Mouse (Mus musculus) frontal cortex, adult 2 months (tissue): ENCODE results near the gene Ank2. TPM values are rescaled to one million over a fixed set of nuclear protein-coding genes. Genes with fewer than 3 reads are reported as not detected.

Source experiments
- DNase-seq, 2 experiments: peaks; one replicate each; pipeline ENCODE4 v3.0.0; 2022; ENCODE audit warnings: low spot score in 1 of 2; ENCODE audit errors: extremely low spot score in 1 of 2
- polyA plus RNA-seq: library from polyadenylated mRNA; depleted of rRNA; stranded (reverse); fragments of >200 nt; gene quantifications from 2 replicates; pipeline ENCODE4 v1.2.3, GENCODE M21; 2012

Gene Ank2
- polyA plus RNA-seq, 1 experiment, result 402 TPM

DNA sequence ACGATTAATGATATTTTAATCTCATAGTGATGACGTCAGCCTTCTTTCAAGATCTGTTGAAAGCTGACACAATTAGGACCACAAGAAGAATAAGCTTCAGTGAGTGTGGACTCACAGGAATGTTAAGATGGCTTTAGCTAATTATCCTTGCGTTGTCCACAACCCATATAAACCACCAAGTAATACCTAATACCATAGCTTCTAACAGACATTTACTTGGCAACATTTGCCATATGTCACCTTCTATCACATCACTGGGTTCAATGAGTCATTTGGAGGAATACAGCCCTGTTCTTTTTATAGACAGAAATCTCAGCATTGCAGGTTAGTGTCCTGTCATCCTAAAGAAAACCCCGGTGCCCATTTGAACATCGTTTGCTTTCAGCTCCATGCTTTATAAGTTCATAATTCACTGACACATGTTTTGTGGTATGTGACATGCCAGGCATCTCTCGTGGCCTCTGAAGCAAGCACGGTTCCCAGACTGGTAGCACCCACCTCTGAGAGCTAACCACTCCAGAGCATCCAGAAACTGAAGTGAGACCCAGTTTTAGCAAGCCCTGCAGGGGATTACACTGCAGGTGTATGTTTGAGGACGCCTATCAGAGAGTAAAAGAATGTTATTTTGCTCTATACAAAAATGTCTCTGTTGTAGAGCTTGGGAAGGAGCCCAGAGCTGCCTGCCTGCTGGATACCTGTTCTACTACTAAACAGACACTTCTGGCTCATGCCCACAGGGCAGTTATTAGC lies 423.4 kb downstream of the Ank2 start:
- peak in 1 of 2 experiments; percentile 27 for DNase-seq

GRCm38 (mm10) chr3:127071471-127071870 lies 427.7 kb downstream of the Ank2 start:
- DNase-seq, result peak; percentile 67 to 84

- DNase-seq, result peak in 1 of 2 experiments; percentile 47
Observed at GRCm38 (mm10) chr3:127063654-127064386, 435.3 kb downstream of the Ank2 start.

DNA sequence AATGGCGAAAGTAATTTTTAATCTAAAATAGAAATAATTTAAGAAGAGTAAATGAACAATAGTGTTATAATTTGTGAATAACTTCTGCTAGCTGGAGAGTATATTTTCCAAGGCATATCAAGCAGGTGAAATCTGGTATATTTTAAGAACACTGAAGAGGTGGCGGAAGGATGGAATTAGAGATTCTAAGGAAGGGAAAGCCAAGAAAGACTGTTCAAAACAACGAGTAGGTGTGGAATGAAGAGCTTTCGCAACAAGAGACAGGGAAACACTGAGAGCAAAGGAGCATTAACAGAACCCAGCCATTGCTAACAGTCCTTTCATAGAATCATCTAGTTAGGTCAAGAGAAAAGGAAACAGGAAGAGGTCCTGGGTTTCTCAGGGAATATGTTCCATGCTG lies 439.5 kb downstream of the Ank2 start:
- peak in 1 of 2 experiments; percentile 52 for DNase-seq

DNA sequence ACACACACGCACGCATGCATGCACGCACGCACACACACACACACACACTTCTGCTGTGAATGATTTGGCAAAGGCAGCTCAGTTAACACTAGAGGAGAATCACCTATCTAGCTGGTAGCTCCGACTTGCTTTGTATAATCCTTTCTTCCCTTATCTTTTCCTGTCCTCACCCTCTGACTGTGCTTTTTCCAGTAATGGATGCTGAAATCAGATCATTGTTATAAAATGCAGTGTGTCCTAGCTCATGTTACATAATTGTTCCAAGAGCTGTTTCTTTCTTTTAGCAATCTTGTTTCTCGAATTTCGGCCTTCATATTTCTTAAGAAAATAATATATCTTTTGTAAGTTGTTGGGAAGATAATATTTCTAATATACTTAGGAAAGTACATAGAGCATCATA lies 457.9 kb downstream of the Ank2 start:
- DNase-seq, result no peak

GRCm38 (mm10) chr3:127038570-127038969 lies 460.6 kb downstream of the Ank2 start:
- peak in 1 of 2 experiments; percentile 68 for DNase-seq

DNA sequence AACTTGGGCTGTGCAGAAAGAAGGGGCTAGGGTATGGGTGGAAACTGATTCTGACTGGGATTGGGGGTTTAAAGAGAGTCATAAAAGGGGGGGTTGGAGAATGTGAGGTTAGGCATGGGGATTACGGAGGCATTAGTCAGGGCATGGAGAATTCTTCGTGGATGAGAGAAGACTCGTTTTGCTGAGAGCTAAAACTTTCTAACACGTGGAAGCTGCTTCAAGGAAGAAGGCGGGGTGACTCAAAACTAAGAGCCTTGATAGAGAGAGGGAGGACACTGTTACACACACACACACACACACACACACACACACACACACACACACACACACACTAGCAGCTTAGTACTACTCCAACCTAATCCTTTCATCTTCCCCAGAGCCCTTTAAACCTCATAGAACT lies 463.0 kb downstream of the Ank2 start:
- no peak for DNase-seq

DNA sequence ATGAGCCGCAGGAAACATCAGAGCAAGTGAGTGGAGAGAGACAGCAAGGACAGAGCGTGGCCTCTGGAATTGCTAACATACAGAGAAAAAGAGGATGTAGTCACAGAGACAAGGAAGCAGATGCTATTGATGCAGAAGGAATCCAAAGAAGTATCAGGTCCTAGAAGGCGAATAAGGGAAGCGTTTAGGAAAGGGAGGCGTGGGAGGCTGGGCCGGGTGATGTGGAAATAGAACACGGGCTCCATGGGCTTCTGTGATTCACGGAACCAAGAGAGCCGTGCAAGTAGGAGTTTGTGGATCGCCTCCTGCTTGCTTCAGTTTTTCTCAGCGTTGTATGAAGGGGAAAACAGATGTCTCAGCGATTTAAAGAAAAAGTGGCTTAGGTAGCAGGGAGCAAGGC lies 463.6 kb downstream of the Ank2 start:
- peak; percentile 81 to 88 for DNase-seq

DNA sequence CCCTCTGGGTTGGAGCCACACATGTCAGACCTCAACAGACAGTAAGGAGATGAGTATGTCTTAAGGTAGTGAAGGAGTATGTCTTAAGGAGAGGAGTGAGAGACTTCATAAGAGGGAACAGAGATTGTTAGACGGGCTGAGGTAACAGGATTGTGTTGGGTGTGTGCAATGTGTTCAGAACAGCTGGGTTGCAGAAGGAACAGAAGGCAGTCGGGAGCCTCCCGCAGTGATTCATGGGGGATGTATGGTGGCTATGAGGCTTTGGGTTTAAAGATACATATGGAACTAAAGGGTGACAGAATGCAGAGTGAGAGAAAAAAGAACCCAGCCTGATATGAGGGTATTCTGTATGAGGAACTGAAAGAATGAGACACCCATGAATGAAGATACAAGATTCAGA lies 464.2 kb downstream of the Ank2 start:
- DNase-seq, result no peak

GRCm38 (mm10) chr3:127023992-127024391 lies 475.2 kb downstream of the Ank2 start:
- no peak for DNase-seq

DNA sequence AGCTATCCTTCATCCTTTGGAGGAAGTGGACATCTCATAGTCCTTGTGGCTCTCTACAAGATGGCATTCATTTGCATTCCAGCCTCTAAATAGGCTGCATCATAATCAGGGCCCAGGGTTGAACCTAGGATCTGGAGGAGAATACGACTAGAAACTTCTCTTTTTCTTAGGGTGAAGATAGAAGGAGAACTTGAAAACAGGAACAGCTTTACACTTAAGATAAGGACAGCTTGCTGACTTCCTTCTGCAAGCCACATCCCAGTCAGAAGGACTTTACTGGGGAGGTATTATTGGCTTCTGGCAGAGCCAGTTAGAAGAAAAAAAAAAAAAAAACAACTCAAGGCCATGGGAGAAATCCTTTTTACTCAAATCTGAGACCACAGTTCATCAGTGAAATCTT lies 479.0 kb downstream of the Ank2 start:
- DNase-seq, result no peak

DNA sequence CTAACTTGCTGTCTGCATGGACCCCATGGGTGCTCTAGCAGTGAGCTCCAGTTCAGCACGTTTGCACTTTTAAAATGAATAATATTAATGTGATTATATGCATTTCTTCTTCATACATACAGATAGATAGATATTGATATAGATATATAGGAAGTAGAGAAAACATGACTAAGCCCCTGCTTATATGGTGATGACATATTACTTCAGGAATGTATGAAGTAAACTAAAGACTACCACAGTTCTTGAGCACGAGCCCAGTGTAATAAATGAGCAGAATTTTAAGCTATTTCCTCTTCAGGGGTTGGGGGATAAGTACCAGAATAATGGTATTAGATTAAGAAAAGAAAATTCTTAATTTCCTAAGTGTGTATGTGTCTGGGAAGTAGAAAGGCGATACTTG lies 479.4 kb downstream of the Ank2 start:
- DNase-seq, result no peak

- DNase-seq, result no peak
Observed at GRCm38 (mm10) chr3:127019109-127019508, 480.0 kb downstream of the Ank2 start.

DNA sequence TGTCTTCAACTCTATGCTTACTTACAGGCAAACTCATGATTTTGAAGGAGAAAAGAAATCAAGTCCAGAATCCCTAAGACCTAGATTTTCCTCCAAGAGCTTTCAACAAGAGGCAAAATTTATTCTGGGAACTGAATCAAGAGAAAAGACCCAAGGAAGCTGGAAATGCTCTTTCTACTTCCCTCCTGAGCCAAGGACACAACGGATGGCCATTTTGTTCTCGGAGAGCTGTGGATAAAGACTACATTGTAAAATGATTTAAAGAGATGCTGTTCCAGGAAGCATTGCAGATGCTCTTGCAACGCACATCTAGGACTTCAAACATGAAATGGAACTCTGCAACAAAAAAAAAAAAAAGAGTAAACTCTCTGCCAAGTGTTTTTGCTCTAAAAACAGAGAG lies 481.6 kb downstream of the Ank2 start:
- DNase-seq, result peak in 1 of 2 experiments; percentile 52

GRCm38 (mm10) chr3:127015596-127015995 lies 483.6 kb downstream of the Ank2 start:
- no peak for DNase-seq

DNA sequence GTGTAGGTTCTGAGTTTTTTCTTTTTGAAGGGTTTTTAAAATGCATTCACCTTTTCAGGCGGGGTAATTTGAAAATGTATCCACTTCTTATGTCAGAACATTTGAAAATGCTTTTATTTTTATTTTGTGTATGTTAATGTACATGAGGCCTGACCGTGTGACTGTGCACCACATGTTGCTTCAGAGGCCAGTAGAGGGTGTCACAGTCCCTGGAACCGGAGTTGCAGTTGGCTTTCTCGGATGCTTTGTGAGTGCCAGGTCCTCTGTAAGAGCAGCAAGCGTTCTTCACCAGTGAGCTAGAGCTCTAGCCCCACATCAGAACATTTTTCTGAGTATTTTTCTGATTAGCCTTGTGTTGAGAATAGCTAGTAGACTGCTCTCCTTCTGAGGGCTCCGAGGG lies 484.0 kb downstream of the Ank2 start:
- no peak for DNase-seq

DNA sequence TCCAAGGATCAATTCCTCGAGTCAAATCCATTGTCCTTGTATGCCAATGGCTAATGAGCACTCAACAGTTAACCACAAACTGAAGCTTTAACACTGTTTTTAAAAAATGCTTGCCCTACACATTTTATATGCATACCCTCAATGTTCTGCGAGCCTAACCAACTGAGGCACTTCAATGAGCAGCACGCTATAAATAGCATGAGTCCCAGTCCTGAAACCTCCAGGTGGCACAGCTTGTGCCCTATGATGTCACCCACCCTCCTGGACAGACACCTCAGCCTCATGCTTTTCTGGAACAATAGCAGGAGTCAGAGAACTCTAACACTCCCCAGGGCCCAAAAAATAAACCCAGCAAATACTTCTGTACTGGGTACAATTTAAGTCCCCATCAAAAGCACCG lies 485.2 kb downstream of the Ank2 start:
- DNase-seq, result no peak

GRCm38 (mm10) chr3:127012525-127012924 lies 486.6 kb downstream of the Ank2 start:
- DNase-seq, result no peak

- DNase-seq, result no peak
Observed at GRCm38 (mm10) chr3:127005898-127006673, 493.1 kb downstream of the Ank2 start.

- DNase-seq, result no peak
Observed at GRCm38 (mm10) chr3:127004860-127005633, 494.1 kb downstream of the Ank2 start.
